22 mouse cellular contexts compared by ENCODE assay signal in genomic region chr19:56660566-56661199, GRCm38 (mm10).
DNase-seq lines count a peak whose midpoint lies in the region; ATAC-seq and TF ChIP-seq lines count a peak whose summit lies in the region.
"Had no signal": no experiment of that assay in that cellular context is flagged by ENCODE, and none has a peak within 500 bp of the region (broad histone marks: within the 10 kb centered on the region; RNA-seq: fewer than 3 reads in every experiment).

No protein-coding gene starts in this region.

- no peak overlapping the region for H3K4me2 ChIP-seq in intestine, embryonic 14.5 days (ENCODE audit: low read length)
- H3K4me2 ChIP-seq in intestine, postnatal 0 days (replicated peaks; ENCODE audit: low read depth) = no peak overlapping the region
- H3K4me2 ChIP-seq in midbrain, postnatal 0 days (ENCODE audit: low read depth, low read length, poor library complexity, severe bottlenecking) = no peak overlapping the region
- H3K4me2 ChIP-seq in lung, postnatal 0 days (replicated peaks; ENCODE audit: low read depth, low read length) = no peak overlapping the region
- no peak overlapping the region for H3K4me2 ChIP-seq in hindbrain, embryonic 12.5 days (replicated peaks)
- H3K4me2 ChIP-seq: embryonic facial prominence, embryonic 15.5 days; hindbrain, embryonic 13.5 days; liver, embryonic 15.5 days; neural tube, embryonic 13.5 days had no signal

- DNase-seq in intestine, embryonic 14.5 days (ENCODE audit: low spot score) = no peak
- no peak for DNase-seq in midbrain, embryonic 10.5 days (ENCODE audit: low spot score)
- no peak for DNase-seq in midbrain, postnatal 0 days (ENCODE audit: low spot score)
- DNase-seq in lung, postnatal 0 days (ENCODE audit: low spot score) = peak; percentile 93
- DNase-seq in heart, postnatal 25 days (ENCODE audit: low spot score) = no peak
- DNase-seq: adrenal gland, postnatal 10 days; cerebellum, adult 8-10 months; cerebellum, postnatal 25 days; gastrocnemius, postnatal 25 days; heart, postnatal 14 days; kidney, adult 8-10 months; kidney, postnatal 25 days; right cerebral cortex, postnatal 4 days had no signal

- H3K4me3 ChIP-seq in intestine, embryonic 14.5 days (ENCODE audit: low read depth, low read length) = no peak overlapping the region
- H3K4me3 ChIP-seq in intestine, postnatal 0 days (ENCODE audit: low read depth, low read length) = no peak overlapping the region
- H3K4me3 ChIP-seq in midbrain, embryonic 10.5 days = no peak overlapping the region
- no peak overlapping the region for H3K4me3 ChIP-seq in midbrain, postnatal 0 days (ENCODE audit: low read depth, low read length)
- no peak overlapping the region for H3K4me3 ChIP-seq in lung, postnatal 0 days (ENCODE audit: low read depth, low read length)
- no peak overlapping the region for H3K4me3 ChIP-seq in hindbrain, embryonic 12.5 days
- H3K4me3 ChIP-seq: embryonic facial prominence, embryonic 10.5 days; embryonic facial prominence, embryonic 15.5 days; hindbrain, embryonic 13.5 days; liver, embryonic 15.5 days; neural tube, embryonic 13.5 days had no signal

- H3K9ac ChIP-seq in intestine, embryonic 14.5 days (ENCODE audit: low read length) = no peak overlapping the region
- H3K9ac ChIP-seq in intestine, postnatal 0 days (ENCODE audit: low read depth, low read length) = no peak overlapping the region
- H3K9ac ChIP-seq in midbrain, postnatal 0 days (replicated peaks; ENCODE audit: low read length, poor library complexity, severe bottlenecking) = no peak overlapping the region
- H3K9ac ChIP-seq in lung, postnatal 0 days (replicated peaks; ENCODE audit: low read depth) = no peak overlapping the region
- H3K9ac ChIP-seq in hindbrain, embryonic 12.5 days = no peak overlapping the region
- H3K9ac ChIP-seq: embryonic facial prominence, embryonic 15.5 days; hindbrain, embryonic 13.5 days; liver, embryonic 15.5 days; neural tube, embryonic 13.5 days had no signal

- peak; percentile 84 for TF ChIP-seq EP300 in lung, postnatal 0 days (IDR thresholded peaks at IDR 0.05)

- 26% methylated on average over 4 of the region's 4 CpGs for WGBS in intestine, embryonic 14.5 days
- WGBS in intestine, postnatal 0 days = 59% methylated on average over 4 of the region's 4 CpGs
- WGBS in midbrain, embryonic 10.5 days = 75% methylated on average over 4 of the region's 4 CpGs
- 77% methylated on average over 4 of the region's 4 CpGs for WGBS in midbrain, postnatal 0 days
- WGBS in lung, postnatal 0 days = 26% methylated on average over 4 of the region's 4 CpGs
- 67% methylated on average over 4 of the region's 4 CpGs for WGBS in hindbrain, embryonic 12.5 days

- H3K9me3 ChIP-seq in intestine, embryonic 14.5 days (ENCODE audit: control insufficient read depth, low read length) = no peaks in the 10 kb centered on the region
- no peaks in the 10 kb centered on the region for H3K9me3 ChIP-seq in intestine, postnatal 0 days (ENCODE audit: control insufficient read depth)
- peaks cover 17% of the 10 kb centered on the region for H3K9me3 ChIP-seq in midbrain, embryonic 10.5 days (replicated peaks)
- H3K9me3 ChIP-seq in midbrain, postnatal 0 days (ENCODE audit: low read length) = no peaks in the 10 kb centered on the region
- H3K9me3 ChIP-seq in lung, postnatal 0 days (ENCODE audit: low read length) = no peaks in the 10 kb centered on the region
- H3K9me3 ChIP-seq in hindbrain, embryonic 12.5 days (replicated peaks) = no peaks in the 10 kb centered on the region
- H3K9me3 ChIP-seq: embryonic facial prominence, embryonic 15.5 days; hindbrain, embryonic 13.5 days; liver, embryonic 15.5 days; neural tube, embryonic 13.5 days had no signal

- 0 out of 2 replicates have a peak, but pooled peaks cover 3% of the 10 kb centered on the region for H3K4me1 ChIP-seq in intestine, embryonic 14.5 days (replicated peaks; ENCODE audit: control insufficient read depth, insufficient read depth, low read length)
- no peaks in the 10 kb centered on the region for H3K4me1 ChIP-seq in intestine, postnatal 0 days (replicated peaks; ENCODE audit: control insufficient read depth, insufficient read depth, low read length)
- peaks cover 29% of the 10 kb centered on the region for H3K4me1 ChIP-seq in midbrain, embryonic 10.5 days
- H3K4me1 ChIP-seq in midbrain, postnatal 0 days (ENCODE audit: insufficient read depth, low read length) = no peaks in the 10 kb centered on the region
- peaks cover 12% of the 10 kb centered on the region for H3K4me1 ChIP-seq in lung, postnatal 0 days (ENCODE audit: insufficient read depth, low read depth, low read length)
- peaks cover 7% of the 10 kb centered on the region; the same call in 1 of the 2 replicates for H3K4me1 ChIP-seq in hindbrain, embryonic 12.5 days
- H3K4me1 ChIP-seq: liver, embryonic 15.5 days had no signal

- intact Hi-C loops in heart, postnatal 25 days (cut with DNase I) = no loop called here

- no peak for TF ChIP-seq CTCF in intestine, postnatal 0 days (IDR thresholded peaks at IDR 0.05; ENCODE audit: low read depth)
- TF ChIP-seq CTCF in midbrain, postnatal 0 days (IDR thresholded peaks at IDR 0.05) = no peak
- no peak for TF ChIP-seq CTCF in lung, postnatal 0 days (IDR thresholded peaks at IDR 0.05)

- H3K27me3 ChIP-seq in intestine, embryonic 14.5 days (replicated peaks; ENCODE audit: control insufficient read depth, insufficient read depth, low read length) = no peaks in the 10 kb centered on the region
- H3K27me3 ChIP-seq in intestine, postnatal 0 days (replicated peaks; ENCODE audit: control insufficient read depth, insufficient read depth, low read length) = no peaks in the 10 kb centered on the region
- peaks cover 66% of the 10 kb centered on the region for H3K27me3 ChIP-seq in midbrain, embryonic 10.5 days (ENCODE audit: low read depth, poor library complexity, severe bottlenecking)
- H3K27me3 ChIP-seq in midbrain, postnatal 0 days (ENCODE audit: insufficient read depth, low read length) = no peaks in the 10 kb centered on the region
- H3K27me3 ChIP-seq in lung, postnatal 0 days (replicated peaks; ENCODE audit: insufficient read depth, low read length) = no peaks in the 10 kb centered on the region
- no peaks in the 10 kb centered on the region; the same call in 1 of the 2 replicates for H3K27me3 ChIP-seq in hindbrain, embryonic 12.5 days
- H3K27me3 ChIP-seq: embryonic facial prominence, embryonic 15.5 days; hindbrain, embryonic 13.5 days; liver, embryonic 15.5 days; neural tube, embryonic 13.5 days had no signal

- no peaks in the 10 kb centered on the region for H3K36me3 ChIP-seq in intestine, embryonic 14.5 days (ENCODE audit: control insufficient read depth, insufficient read depth, low read length)
- no peaks in the 10 kb centered on the region for H3K36me3 ChIP-seq in intestine, postnatal 0 days (ENCODE audit: control insufficient read depth, insufficient read depth)
- H3K36me3 ChIP-seq in midbrain, embryonic 10.5 days = no peaks in the 10 kb centered on the region
- no peaks in the 10 kb centered on the region for H3K36me3 ChIP-seq in midbrain, postnatal 0 days (ENCODE audit: insufficient read depth, low read length)
- no peaks in the 10 kb centered on the region for H3K36me3 ChIP-seq in lung, postnatal 0 days (ENCODE audit: insufficient read depth, low read length)
- no peaks in the 10 kb centered on the region for H3K36me3 ChIP-seq in hindbrain, embryonic 12.5 days
- H3K36me3 ChIP-seq: embryonic facial prominence, embryonic 10.5 days; embryonic facial prominence, embryonic 15.5 days; hindbrain, embryonic 13.5 days; liver, embryonic 15.5 days; neural tube, embryonic 13.5 days had no signal

- H3K27ac ChIP-seq in intestine, embryonic 14.5 days (ENCODE audit: low read depth) = peak overlapping the region; percentile 67
- H3K27ac ChIP-seq in intestine, postnatal 0 days (ENCODE audit: low read depth, low read length) = no peak overlapping the region; the same call in 1 of the 2 replicates
- 0 out of 2 replicates have a peak overlapping the region, but pooled peaks have one; percentile 28 for H3K27ac ChIP-seq in midbrain, embryonic 10.5 days (replicated peaks)
- no peak overlapping the region for H3K27ac ChIP-seq in midbrain, postnatal 0 days (ENCODE audit: low read depth, low read length)
- H3K27ac ChIP-seq in lung, postnatal 0 days (ENCODE audit: low read length) = peak overlapping the region; percentile 61
- no peak overlapping the region for H3K27ac ChIP-seq in hindbrain, embryonic 12.5 days
- H3K27ac ChIP-seq: embryonic facial prominence, embryonic 10.5 days; embryonic facial prominence, embryonic 15.5 days; hindbrain, embryonic 13.5 days; liver, embryonic 15.5 days; neural tube, embryonic 13.5 days had no signal

- no peak for ATAC-seq in intestine, embryonic 14.5 days (replicated peaks; ENCODE audit: low FRiP score, low TSS enrichment, low read depth)
- no peak for ATAC-seq in intestine, postnatal 0 days
- no peak for ATAC-seq in midbrain, postnatal 0 days (ENCODE audit: low FRiP score)
- peak; percentile 73 for ATAC-seq in lung, postnatal 0 days
- ATAC-seq in hindbrain, embryonic 12.5 days (ENCODE audit: low FRiP score) = no peak
- ATAC-seq: forebrain, embryonic 14.5 days; Patski had no signal

Comparison
In these comparisons a context has a peak if more than half of its experiments do, and no peak if none do; other contexts are left out.
1. H3K27ac ChIP-seq: peak in intestine, embryonic 14.5 days (single experiment), midbrain, embryonic 10.5 days (single experiment) and lung, postnatal 0 days (single experiment); none in intestine, postnatal 0 days (single experiment), midbrain, postnatal 0 days (single experiment) and hindbrain, embryonic 12.5 days (single experiment).